Mouse (Mus musculus): ENCODE results near the gene Mtcl1.
"Not testable (repeated sequence)": the region's sequence is repeated elsewhere in the genome, so short reads cannot be mapped to it uniquely, and the experiment has no call there.

Gene Mtcl1

GRCm38 (mm10) chr17:66447978-66448377, 1.6 kb downstream of the Mtcl1 start:
- no peak for DNase-seq (ENCODE audit: low spot score in 2 of 2)

GRCm38 (mm10) chr17:66447007-66447312, 2.6 kb downstream of the Mtcl1 start:
- DNase-seq (ENCODE audit: low spot score in 2 of 2), result no peak

GRCm38 (mm10) chr17:66446196-66447006, 3.1 kb downstream of the Mtcl1 start:
- no peak for DNase-seq (ENCODE audit: low spot score in 2 of 2)

- DNase-seq (ENCODE audit: low spot score in 2 of 2), result no peak
Measured at GRCm38 (mm10) chr17:66444059-66444700, 5.4 kb downstream of the Mtcl1 start.

DNA sequence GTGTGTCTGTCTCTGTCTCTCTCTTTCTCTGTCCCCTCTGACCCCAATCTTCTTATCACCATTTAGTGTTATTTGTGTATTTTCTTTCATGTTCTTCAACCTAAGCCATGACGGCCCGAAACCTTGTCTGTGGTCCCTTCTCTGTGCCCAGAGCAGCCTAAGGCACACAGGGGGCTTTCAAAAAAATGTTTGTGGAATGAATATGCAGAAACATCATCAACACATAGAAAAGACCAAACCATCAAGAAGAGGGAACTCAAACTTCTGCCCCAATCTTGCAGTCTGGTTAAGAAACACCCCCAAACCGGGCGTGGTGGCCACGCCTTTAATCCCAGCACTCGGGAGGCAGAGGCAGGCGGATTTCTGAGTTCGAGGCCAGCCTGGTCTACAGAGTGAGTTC, 9.7 kb downstream of the Mtcl1 start:
- no peak for DNase-seq (ENCODE audit: low spot score in 2 of 2)

DNA sequence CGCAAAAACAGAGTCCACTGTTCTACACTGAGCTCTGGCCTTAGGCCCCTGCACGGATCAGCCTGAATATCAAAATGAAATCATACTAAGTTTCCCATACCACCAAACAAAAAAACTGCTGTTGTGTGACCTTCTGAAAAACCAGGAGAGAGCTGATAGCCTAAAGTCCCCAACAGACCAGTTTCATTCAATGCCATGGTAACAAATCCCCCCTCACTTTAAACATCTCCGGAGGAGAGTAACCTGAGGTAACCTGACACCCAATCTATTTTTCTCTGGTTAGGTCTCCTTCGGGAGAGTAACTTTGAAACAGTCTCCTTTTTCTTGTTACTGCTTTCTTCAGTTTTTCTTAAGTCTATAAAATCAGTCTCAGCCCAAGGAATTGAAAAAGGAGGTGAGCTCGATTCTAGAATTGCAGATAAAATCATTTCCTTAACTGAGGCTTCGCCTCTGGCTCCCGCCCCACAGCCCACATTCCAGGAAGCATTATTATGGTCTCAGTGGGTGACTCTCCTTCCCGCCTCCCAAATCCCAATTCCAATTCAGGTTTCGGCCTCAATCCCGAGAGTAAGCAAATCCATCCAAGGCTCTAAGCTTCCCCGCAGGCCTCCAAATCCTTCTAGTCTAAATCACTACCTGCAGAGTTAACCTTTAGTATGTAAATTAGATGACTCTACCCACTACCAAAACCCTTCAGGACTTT, 10.3 kb downstream of the Mtcl1 start:
- no peak for DNase-seq (ENCODE audit: low spot score in 2 of 2)

DNA sequence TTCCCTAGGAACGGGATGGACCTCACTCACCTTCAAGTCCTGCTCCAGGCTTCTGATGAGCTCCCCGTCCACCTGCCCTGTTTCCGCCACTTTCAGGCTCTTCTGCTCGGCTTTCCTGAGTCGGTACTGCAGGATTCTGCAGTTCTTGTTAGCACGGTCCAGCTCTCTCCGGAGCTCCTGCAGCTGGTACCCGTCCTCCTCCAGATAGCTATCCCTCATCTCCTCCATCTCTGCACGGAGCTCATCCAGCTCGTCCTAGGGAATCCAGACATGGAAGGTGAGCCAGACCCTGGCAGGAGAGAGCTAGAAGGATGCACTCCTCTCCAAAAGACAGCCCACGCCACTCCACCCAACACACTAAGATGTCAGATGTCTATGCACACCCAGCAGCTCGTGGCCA, 11.4 kb downstream of the Mtcl1 start:
- no peak for DNase-seq (ENCODE audit: low spot score in 2 of 2)

GRCm38 (mm10) chr17:66436811-66437210, 12.7 kb downstream of the Mtcl1 start:
- DNase-seq (ENCODE audit: low spot score in 2 of 2), result no peak

GRCm38 (mm10) chr17:66435982-66436381, 13.6 kb downstream of the Mtcl1 start:
- no peak for DNase-seq (ENCODE audit: low spot score in 2 of 2)

- no peak for DNase-seq (ENCODE audit: low spot score in 2 of 2)
Measured at GRCm38 (mm10) chr17:66435007-66435406, 14.5 kb downstream of the Mtcl1 start.

DNA sequence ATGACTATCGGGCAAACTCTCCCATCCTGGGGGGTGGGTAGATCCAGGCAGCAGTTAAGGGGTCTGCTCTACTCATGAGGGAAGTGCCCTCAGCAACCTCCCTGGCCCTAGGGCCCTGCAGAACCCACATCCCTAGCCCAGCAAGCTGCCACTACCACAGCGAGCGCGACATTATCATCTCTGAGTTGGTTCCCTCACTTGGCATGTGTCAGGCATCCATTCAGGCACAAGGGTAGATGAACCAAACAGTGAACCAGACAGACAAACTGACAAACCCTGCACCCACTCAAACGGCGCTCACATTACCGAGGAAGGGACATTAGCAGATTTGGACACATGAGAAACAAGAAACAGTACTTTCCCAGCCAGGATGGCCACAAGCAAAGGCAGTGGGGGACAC, 15.0 kb downstream of the Mtcl1 start:
- DNase-seq (ENCODE audit: low spot score in 2 of 2), result no peak

DNA sequence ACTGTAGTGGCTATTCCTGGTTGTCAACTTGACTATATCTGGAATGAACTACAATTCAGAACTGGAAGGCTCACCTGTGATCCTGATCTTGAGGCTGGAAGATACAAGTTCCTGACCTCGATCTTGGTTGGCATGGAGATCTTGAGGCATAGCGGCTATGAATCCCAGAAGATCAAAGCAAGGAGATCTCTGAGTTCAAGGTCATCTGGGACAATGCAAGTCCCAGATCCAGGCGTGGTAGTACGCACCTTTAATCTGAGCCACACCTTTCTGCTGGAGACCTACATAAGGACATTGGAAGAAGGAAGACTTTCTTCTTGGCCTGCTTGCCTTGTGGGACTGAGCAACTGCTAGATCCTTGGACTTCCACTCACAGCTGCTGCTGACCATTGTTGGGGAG, 24.9 kb downstream of the Mtcl1 start:
- not testable (repeated sequence) for DNase-seq (ENCODE audit: low spot score in 2 of 2)

GRCm38 (mm10) chr17:66419421-66419820, 30.1 kb downstream of the Mtcl1 start:
- DNase-seq (ENCODE audit: low spot score in 2 of 2), result no peak

- no peak for DNase-seq (ENCODE audit: low spot score in 2 of 2)
Measured at GRCm38 (mm10) chr17:66417748-66418147, 31.8 kb downstream of the Mtcl1 start.

GRCm38 (mm10) chr17:66417329-66417728, 32.2 kb downstream of the Mtcl1 start:
- no peak for DNase-seq (ENCODE audit: low spot score in 2 of 2)

- no peak for DNase-seq (ENCODE audit: low spot score in 2 of 2)
Measured at GRCm38 (mm10) chr17:66416841-66417313, 32.7 kb downstream of the Mtcl1 start.

- no peak for DNase-seq (ENCODE audit: low spot score in 2 of 2)
Measured at GRCm38 (mm10) chr17:66416436-66416835, 33.1 kb downstream of the Mtcl1 start.

DNA sequence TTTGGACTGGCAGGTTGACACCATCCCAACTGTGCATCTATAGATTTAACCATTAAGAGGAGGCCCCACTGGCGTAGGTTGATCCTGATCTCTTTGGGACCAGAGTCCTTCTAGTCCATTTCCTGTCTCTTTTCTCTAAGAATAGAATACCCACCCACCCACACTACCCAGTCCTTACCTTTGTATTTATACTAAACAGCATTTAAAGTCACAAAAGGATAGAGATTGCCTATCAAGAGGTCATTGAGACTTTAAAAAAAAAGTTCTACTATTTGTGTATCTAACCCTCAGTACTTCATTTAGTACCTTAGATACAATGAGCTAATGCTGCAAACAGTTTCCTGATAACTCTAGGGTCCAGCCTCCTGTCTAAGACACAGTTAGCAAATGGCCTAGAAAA, 35.2 kb downstream of the Mtcl1 start:
- no peak for DNase-seq (ENCODE audit: low spot score in 2 of 2)

GRCm38 (mm10) chr17:66412155-66412970, 37.2 kb downstream of the Mtcl1 start:
- DNase-seq (ENCODE audit: low spot score in 2 of 2), result no peak

DNA sequence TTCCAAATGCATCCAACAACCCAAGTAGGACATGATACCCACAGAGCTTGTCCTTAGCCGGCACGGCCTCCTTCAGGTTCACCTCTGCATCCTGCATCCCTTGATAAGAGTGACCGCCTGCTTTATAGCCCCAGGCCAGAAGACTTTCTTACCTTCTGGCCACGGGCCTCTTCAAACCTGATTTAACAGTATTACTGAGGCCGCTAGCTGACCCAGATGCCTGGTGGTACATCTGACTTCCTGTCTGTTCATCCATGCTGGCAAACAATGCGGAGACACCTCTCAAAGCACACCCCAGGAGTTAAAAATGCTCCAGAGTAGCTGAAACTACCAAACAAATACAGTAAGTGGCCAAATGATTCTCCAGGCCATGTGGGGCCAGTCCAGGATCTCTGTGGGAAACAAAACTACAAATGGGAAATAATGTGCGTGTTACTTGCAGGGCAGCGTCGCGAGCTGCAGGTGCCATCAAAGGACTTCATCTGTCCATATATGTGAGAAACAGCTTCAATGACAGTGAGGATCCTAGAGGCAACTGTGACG, 38.6 kb downstream of the Mtcl1 start:
- no peak for DNase-seq (ENCODE audit: low spot score in 2 of 2)

DNA sequence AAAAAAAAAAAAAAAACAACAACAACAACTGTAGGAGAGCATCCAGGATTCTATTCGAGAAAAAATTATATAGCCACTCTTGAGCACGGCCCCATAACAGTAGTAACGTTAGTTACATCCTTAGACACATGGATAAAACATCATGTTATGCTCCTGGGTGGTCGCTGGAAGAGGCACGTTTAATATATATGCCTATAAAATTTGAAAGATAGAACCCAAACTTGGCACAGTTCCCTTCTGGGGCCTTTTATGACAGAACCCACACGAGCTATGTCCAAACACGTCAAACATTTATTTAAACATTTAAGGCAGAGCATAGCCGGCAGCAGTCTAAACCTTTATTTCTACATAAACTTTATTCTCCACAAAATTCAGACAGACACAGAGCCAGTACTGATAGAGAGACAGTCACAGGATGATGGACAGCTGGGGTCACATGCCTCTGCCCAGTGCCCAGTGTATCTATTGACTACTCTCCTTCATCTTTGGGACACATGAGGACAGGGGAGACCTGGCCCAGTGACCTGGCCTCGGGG, 40.4 kb downstream of the Mtcl1 start:
- DNase-seq (ENCODE audit: low spot score in 2 of 2), result no peak
